Comparison of ENCODE assay signal across 7 mouse cellular contexts in the genomic region with DNA sequence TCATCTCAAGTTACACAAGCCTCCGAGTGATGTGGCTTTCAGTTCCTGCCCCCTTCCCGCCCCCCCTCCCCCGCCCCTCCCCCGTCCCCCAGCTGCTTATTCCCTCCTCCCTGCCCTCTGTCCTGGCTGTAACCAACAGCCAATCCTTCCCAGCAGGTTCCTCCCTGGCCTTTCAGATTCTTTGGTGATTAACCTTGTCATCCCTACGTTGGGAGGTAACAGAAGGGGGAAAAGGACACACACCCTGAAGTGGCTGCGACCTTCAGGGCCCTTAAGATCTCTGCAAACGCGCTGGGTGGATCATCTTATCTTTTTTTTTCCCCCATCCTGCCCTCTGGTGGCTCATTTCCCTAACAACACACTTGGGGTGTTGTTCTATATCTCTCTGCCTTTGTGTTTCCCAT. TPM values are rescaled to one million over a fixed set of nuclear protein-coding genes. Genes with fewer than 3 reads are reported as not detected.
DNase-seq lines count a peak whose midpoint lies in the region; ATAC-seq and TF ChIP-seq lines count a peak whose summit lies in the region.

No protein-coding gene starts in this region.

- H3K36me3 ChIP-seq in hindbrain, embryonic 13.5 days = 0 out of 2 replicates have a peak, but pooled peaks cover 3% of the 10 kb centered on the region

- whole genome bisulfite sequencing in lung, adult 2 months = 3% methylated on average over 8 of the region's 8 CpGs
- WGBS in hindbrain, embryonic 13.5 days = 1% methylated on average over 5 of the region's 8 CpGs

- no peak for ATAC-seq in hindbrain, embryonic 13.5 days (ENCODE audit: low FRiP score)

- peaks cover 5% of the 10 kb centered on the region; the same call in 1 of the 2 replicates for H3K27me3 ChIP-seq in hindbrain, embryonic 13.5 days

- peaks cover 5% of the 10 kb centered on the region; the same call in 1 of the 2 replicates for H3K4me1 ChIP-seq in lung, adult 2 months (ENCODE audit: control insufficient read depth, insufficient read depth, low read length)
- H3K4me1 ChIP-seq in hindbrain, embryonic 13.5 days (replicated peaks) = peaks cover 28% of the 10 kb centered on the region

- TF ChIP-seq CTCF in lung, adult 2 months (IDR thresholded peaks at IDR 0.05; ENCODE audit: insufficient read depth, low read length) = no peak

- peak; percentile 47 for DNase-seq in lung, postnatal 10 days
- DNase-seq in lung, adult 2 months = no peak
- DNase-seq in c-Kit-positive CD71-positive TER-119-positive erythroid progenitor cells, embryonic 14.5 days (ENCODE audit: low spot score) = peak; percentile 29
- DNase-seq in retina, postnatal 1 day = peak; percentile 80
- DNase-seq in cerebellum, adult 8-10 months = no peak
- no peak for DNase-seq in right cerebral cortex, postnatal 14 days

- H3K4me2 ChIP-seq in hindbrain, embryonic 13.5 days = peak overlapping the region; percentile 57

- H3K4me3 ChIP-seq in lung, adult 2 months (replicated peaks; ENCODE audit: extremely low read depth, low read depth, low read length) = no peak overlapping the region
- H3K4me3 ChIP-seq in hindbrain, embryonic 13.5 days = no peak overlapping the region

- no peak overlapping the region for H3K9ac ChIP-seq in hindbrain, embryonic 13.5 days

- TF ChIP-seq POLR2A in lung, adult 2 months (IDR thresholded peaks at IDR 0.05; ENCODE audit: borderline replicate concordance, extremely low read depth, low read depth, low read length) = no peak

- no peak overlapping the region for H3K27ac ChIP-seq in hindbrain, embryonic 13.5 days

- no peaks in the 10 kb centered on the region for H3K9me3 ChIP-seq in hindbrain, embryonic 13.5 days

RNA-seq across cellular contexts. Expression of a gene that starts 15.4 kb away (rescaled TPM):
- polyA plus RNA-seq in lung, adult 2 months (2012; rRNA removed) = 10.2 and 10.5 TPM in 2 replicates
- polyA plus RNA-seq in hindbrain, embryonic 13.5 days (2015; fragmentation: Nextera tagmentation; extraction: Ambion mirVana) = 0.73 and 0.75 TPM in 2 replicates

Comparison
In these comparisons a context has a peak if more than half of its experiments do, and no peak if none do; other contexts are left out.
1. DNase-seq: peak in lung, postnatal 10 days (single experiment), c-Kit-positive CD71-positive TER-119-positive erythroid progenitor cells, embryonic 14.5 days (single experiment) and retina, postnatal 1 day (single experiment); none in lung, adult 2 months (single experiment), cerebellum, adult 8-10 months (single experiment) and right cerebral cortex, postnatal 14 days (single experiment).